Comparison of ENCODE assay signal across 12 mouse cellular contexts in genomic region chrX:99561995-99562394, GRCm38 (mm10).
DNase-seq lines count a peak whose midpoint lies in the region; ATAC-seq and TF ChIP-seq lines count a peak whose summit lies in the region.
"Had no signal": no experiment of that assay in that cellular context is flagged by ENCODE, and none has a peak within 500 bp of the region (broad histone marks: within the 10 kb centered on the region; RNA-seq: fewer than 3 reads in every experiment).

No protein-coding gene starts in this region.

- no peak for TF ChIP-seq CTCF in midbrain, postnatal 0 days (IDR thresholded peaks at IDR 0.05)

- ATAC-seq in embryonic facial prominence, embryonic 15.5 days (ENCODE audit: insufficient number of reproducible peaks, low FRiP score, low TSS enrichment, low read depth): peak; percentile 63; the same call in 1 of the 2 replicates
- peak; percentile 67 for ATAC-seq in hindbrain, embryonic 14.5 days (ENCODE audit: low FRiP score)
- peak; percentile 78 for ATAC-seq in midbrain, postnatal 0 days (ENCODE audit: low FRiP score)
- no peak for ATAC-seq in megakaryocyte progenitor cell, adult 5-6 weeks (replicated peaks; ENCODE audit: poor library complexity)

- peak; percentile 20 for DNase-seq in layer of hippocampus, adult 11-12 months (ENCODE audit: low spot score)
- DNase-seq in layer of hippocampus, adult 9-10 months (ENCODE audit: low spot score): no peak
- no peak for DNase-seq in hindbrain, embryonic 14.5 days (ENCODE audit: low spot score)
- peak; percentile 63 for DNase-seq in midbrain, postnatal 0 days (ENCODE audit: low spot score)
- DNase-seq in thymus, postnatal 0 days (ENCODE audit: low spot score): no peak
- DNase-seq in adrenal gland, adult 8-10 months: no peak
- DNase-seq: heart, adult 11 months; liver, embryonic 13.5 days; thymus, adult 18-20 months had no signal

- peaks cover under 1% of the 10 kb centered on the region; the same call in 1 of the 2 replicates for H3K4me1 ChIP-seq in embryonic facial prominence, embryonic 15.5 days
- H3K4me1 ChIP-seq in hindbrain, embryonic 14.5 days (replicated peaks; ENCODE audit: control insufficient read depth, insufficient read depth, low read length): peaks cover 2% of the 10 kb centered on the region; the same call in 1 of the 2 replicates
- H3K4me1 ChIP-seq in midbrain, postnatal 0 days (ENCODE audit: insufficient read depth, low read length): no peaks in the 10 kb centered on the region
- H3K4me1 ChIP-seq: liver, embryonic 13.5 days had no signal

- H3K9me3 ChIP-seq in embryonic facial prominence, embryonic 15.5 days (replicated peaks): no peaks in the 10 kb centered on the region
- no peaks in the 10 kb centered on the region for H3K9me3 ChIP-seq in hindbrain, embryonic 14.5 days (ENCODE audit: control insufficient read depth, low read length)
- H3K9me3 ChIP-seq in midbrain, postnatal 0 days (ENCODE audit: low read length): no peaks in the 10 kb centered on the region
- H3K9me3 ChIP-seq: liver, embryonic 13.5 days had no signal

- H3K4me2 ChIP-seq in embryonic facial prominence, embryonic 15.5 days (replicated peaks): no peak overlapping the region
- no peak overlapping the region for H3K4me2 ChIP-seq in hindbrain, embryonic 14.5 days (replicated peaks)
- no peak overlapping the region for H3K4me2 ChIP-seq in midbrain, postnatal 0 days (ENCODE audit: low read depth, low read length, poor library complexity, severe bottlenecking)
- H3K4me2 ChIP-seq: liver, embryonic 13.5 days had no signal

- H3K9ac ChIP-seq in embryonic facial prominence, embryonic 15.5 days: no peak overlapping the region
- no peak overlapping the region for H3K9ac ChIP-seq in hindbrain, embryonic 14.5 days
- H3K9ac ChIP-seq in midbrain, postnatal 0 days (replicated peaks; ENCODE audit: low read length, poor library complexity, severe bottlenecking): no peak overlapping the region
- H3K9ac ChIP-seq: liver, embryonic 13.5 days had no signal

- no peak overlapping the region for H3K4me3 ChIP-seq in embryonic facial prominence, embryonic 15.5 days (replicated peaks)
- H3K4me3 ChIP-seq in hindbrain, embryonic 14.5 days (replicated peaks; ENCODE audit: low read length): no peak overlapping the region
- no peak overlapping the region for H3K4me3 ChIP-seq in midbrain, postnatal 0 days (ENCODE audit: low read depth, low read length)
- H3K4me3 ChIP-seq: left cerebral cortex, adult 2 months; liver, embryonic 13.5 days had no signal

- WGBS in embryonic facial prominence, embryonic 15.5 days: 40% methylated on average over 8 of the region's 8 CpGs
- WGBS in hindbrain, embryonic 14.5 days: 43% methylated on average over 7 of the region's 8 CpGs
- WGBS in midbrain, postnatal 0 days: 31% methylated on average over 8 of the region's 8 CpGs

- peaks cover 49% of the 10 kb centered on the region for H3K27me3 ChIP-seq in embryonic facial prominence, embryonic 15.5 days
- H3K27me3 ChIP-seq in hindbrain, embryonic 14.5 days (ENCODE audit: control insufficient read depth, insufficient read depth, low read length): peaks cover 67% of the 10 kb centered on the region
- H3K27me3 ChIP-seq in midbrain, postnatal 0 days (ENCODE audit: insufficient read depth, low read length): peaks cover 3% of the 10 kb centered on the region

- no peaks in the 10 kb centered on the region for H3K36me3 ChIP-seq in embryonic facial prominence, embryonic 15.5 days
- H3K36me3 ChIP-seq in hindbrain, embryonic 14.5 days (replicated peaks; ENCODE audit: control insufficient read depth, insufficient read depth): no peaks in the 10 kb centered on the region
- no peaks in the 10 kb centered on the region for H3K36me3 ChIP-seq in midbrain, postnatal 0 days (ENCODE audit: insufficient read depth, low read length)
- H3K36me3 ChIP-seq: liver, embryonic 13.5 days had no signal

- no peak overlapping the region for H3K27ac ChIP-seq in embryonic facial prominence, embryonic 15.5 days (replicated peaks)
- H3K27ac ChIP-seq in hindbrain, embryonic 14.5 days: no peak overlapping the region
- H3K27ac ChIP-seq in midbrain, postnatal 0 days (ENCODE audit: low read depth, low read length): no peak overlapping the region
- H3K27ac ChIP-seq: left cerebral cortex, adult 2 months; liver, embryonic 13.5 days had no signal

Comparison
In these comparisons a context has a peak if more than half of its experiments do, and no peak if none do; other contexts are left out.
1. DNase-seq: peak in layer of hippocampus, adult 11-12 months (single experiment) and midbrain, postnatal 0 days (single experiment); none in layer of hippocampus, adult 9-10 months (single experiment), hindbrain, embryonic 14.5 days (single experiment), thymus, postnatal 0 days (single experiment) and adrenal gland, adult 8-10 months (single experiment).